Mouse (Mus musculus) hindbrain, embryonic 15.5 days (tissue): ENCODE data around the gene Rassf2. TPM values are rescaled to one million over a fixed set of nuclear protein-coding genes. Genes with fewer than 3 reads are reported as not detected.

Experiments
- ATAC-seq: fragments of 200-750 bp; cut with Nextera tagmentation; 2 replicates; pipeline ENCODE4 v1.8.0; 2017; ENCODE audit warnings: low read depth, moderate number of reproducible peaks, moderate TSS enrichment; ENCODE audit not compliant: low FRiP score
- H3K27ac ChIP-seq: fragments of 300-500 bp; sonication (generic); replicated peaks from 2 replicates; pipeline ENCODE4 v1.5.1; 2015; ENCODE audit warnings: mild to moderate bottlenecking, inconsistent platforms
- H3K27me3 ChIP-seq: fragments of 300-500 bp; sonication (generic); 2 replicates; pipeline ENCODE4 v1.6.1; 2015; ENCODE audit warnings: control low read depth, inconsistent platforms
- H3K36me3 ChIP-seq: fragments of 300-500 bp; sonication (generic); 2 replicates; pipeline ENCODE4 v1.6.1; 2015; ENCODE audit warnings: control low read depth, inconsistent platforms
- H3K4me1 ChIP-seq: fragments of 300-500 bp; sonication (generic); replicated peaks from 2 replicates; pipeline ENCODE4 v1.6.1; 2015; ENCODE audit warnings: control low read depth, inconsistent platforms
- H3K4me2 ChIP-seq: fragments of 300-500 bp; sonication (generic); 2 replicates; pipeline ENCODE4 v1.6.1; 2015; ENCODE audit warnings: moderate library complexity, mild to moderate bottlenecking, inconsistent platforms
- H3K4me3 ChIP-seq: fragments of 300-500 bp; sonication (generic); 2 replicates; pipeline ENCODE4 v1.5.1; 2015; ENCODE audit warnings: mild to moderate bottlenecking, inconsistent platforms
- H3K9ac ChIP-seq: fragments of 300-500 bp; sonication (generic); 2 replicates; pipeline ENCODE4 v1.6.1; 2015; ENCODE audit warnings: inconsistent platforms
- H3K9me3 ChIP-seq: fragments of 300-500 bp; sonication (generic); 2 replicates; pipeline ENCODE4 v1.6.1; 2016; ENCODE audit warnings: control low read depth, inconsistent platforms
- WGBS: fragments of 180-500 bp; shearing (Covaris S2); methylation state at CpG from one replicate; pipeline ENCODE4 v1.1.7; 2015; 5-methylcytosine and 5-hydroxymethylcytosine counted together
- polyA plus RNA-seq: library from polyadenylated mRNA; unstranded; fragments of >200 nt; fragmentation: Nextera tagmentation; extraction: Ambion mirVana; gene quantifications from 2 replicates; pipeline ENCODE4 v1.2.1, GENCODE M21; 2015

Gene Rassf2
- 26.9 and 32.7 TPM in 2 replicates for polyA plus RNA-seq

- peak within 1 kb of the TSS; percentile 87 for H3K4me2 ChIP-seq
- peak within 1 kb of the TSS; percentile 71 for H3K4me3 ChIP-seq
- H3K36me3 ChIP-seq = no peaks in the 10 kb centered on the region
- under 1% methylated on average over 43 of the region's 48 CpGs for WGBS
- H3K9ac ChIP-seq = peak within 1 kb of the TSS; percentile 68
- no peaks in the 10 kb centered on the region for H3K9me3 ChIP-seq
- peak within 1 kb of the TSS; percentile 89 for H3K27ac ChIP-seq
- peak; percentile 94 for ATAC-seq
- peaks cover 37% of the 10 kb centered on the region for H3K4me1 ChIP-seq
- no peaks in the 10 kb centered on the region for H3K27me3 ChIP-seq
Observed at GRCm38 (mm10) chr2:132029646-132030417, at the start of gene Rassf2. Gene Rassf2 (minus strand): TSS chr2:132030258.

- H3K9ac ChIP-seq = no peak overlapping the region
- no peak overlapping the region for H3K27ac ChIP-seq
- no peaks in the 10 kb centered on the region for H3K4me1 ChIP-seq
- 81% methylated on average over 5 of the region's 5 CpGs for WGBS
- no peak for ATAC-seq
- no peaks in the 10 kb centered on the region for H3K27me3 ChIP-seq
- no peaks in the 10 kb centered on the region for H3K9me3 ChIP-seq
- peaks cover 23% of the 10 kb centered on the region for H3K36me3 ChIP-seq
- no peak overlapping the region for H3K4me3 ChIP-seq
- no peak overlapping the region for H3K4me2 ChIP-seq
Observed at GRCm38 (mm10) chr2:132079139-132079538, 49.1 kb upstream of the Rassf2 start.

GRCm38 (mm10) chr2:132073052-132073451, 43.0 kb upstream of the Rassf2 start:
- no peaks in the 10 kb centered on the region for H3K27me3 ChIP-seq
- H3K9me3 ChIP-seq = no peaks in the 10 kb centered on the region
- no peak for ATAC-seq
- no peak overlapping the region for H3K9ac ChIP-seq
- no peaks in the 10 kb centered on the region for H3K4me1 ChIP-seq
- H3K36me3 ChIP-seq = peaks cover 58% of the 10 kb centered on the region
- H3K4me3 ChIP-seq = no peak overlapping the region
- H3K27ac ChIP-seq = no peak overlapping the region
- no peak overlapping the region for H3K4me2 ChIP-seq
- WGBS = 81% methylated on average over 3 of the region's 3 CpGs

GRCm38 (mm10) chr2:132069985-132070735, 40.1 kb upstream of the Rassf2 start:
- no peaks in the 10 kb centered on the region for H3K4me1 ChIP-seq
- no peak for ATAC-seq
- H3K36me3 ChIP-seq = peaks cover 60% of the 10 kb centered on the region
- H3K9ac ChIP-seq = no peak overlapping the region
- no peak overlapping the region for H3K4me2 ChIP-seq
- H3K27ac ChIP-seq = no peak overlapping the region
- no peak overlapping the region for H3K4me3 ChIP-seq
- no peaks in the 10 kb centered on the region for H3K9me3 ChIP-seq
- WGBS = 94% methylated on average over 10 of the region's 10 CpGs
- H3K27me3 ChIP-seq = no peaks in the 10 kb centered on the region

GRCm38 (mm10) chr2:132064185-132064831, 34.2 kb upstream of the Rassf2 start:
- 82% methylated on average over 11 of the region's 11 CpGs for WGBS
- ATAC-seq = no peak
- Histone ChIP-seq H3K4me3 (no peak overlapping the region), H3K27me3 (no peaks in the 10 kb centered on the region), H3K27ac (no peak overlapping the region), H3K4me1 (no peaks in the 10 kb centered on the region), H3K36me3 (peaks cover 38% of the 10 kb centered on the region), H3K4me2 (no peak overlapping the region), H3K9ac (no peak overlapping the region), H3K9me3 (no peaks in the 10 kb centered on the region)

GRCm38 (mm10) chr2:132063776-132064175, 33.7 kb upstream of the Rassf2 start:
- H3K9me3 ChIP-seq = no peaks in the 10 kb centered on the region
- no peak overlapping the region for H3K9ac ChIP-seq
- H3K27me3 ChIP-seq = no peaks in the 10 kb centered on the region
- no peaks in the 10 kb centered on the region for H3K4me1 ChIP-seq
- no peak overlapping the region for H3K4me2 ChIP-seq
- no peak for ATAC-seq
- peaks cover 36% of the 10 kb centered on the region for H3K36me3 ChIP-seq
- no peak overlapping the region for H3K4me3 ChIP-seq
- WGBS = 87% methylated on average over 3 of the region's 3 CpGs
- no peak overlapping the region for H3K27ac ChIP-seq

GRCm38 (mm10) chr2:132061884-132062283, 31.8 kb upstream of the Rassf2 start:
- H3K9me3 ChIP-seq = no peaks in the 10 kb centered on the region
- H3K9ac ChIP-seq = no peak overlapping the region
- no peak overlapping the region for H3K4me2 ChIP-seq
- WGBS = 93% methylated on average over 11 of the region's 11 CpGs
- H3K4me1 ChIP-seq = no peaks in the 10 kb centered on the region
- no peak overlapping the region for H3K27ac ChIP-seq
- no peaks in the 10 kb centered on the region for H3K27me3 ChIP-seq
- H3K36me3 ChIP-seq = peaks cover 50% of the 10 kb centered on the region
- ATAC-seq = no peak
- H3K4me3 ChIP-seq = no peak overlapping the region

- Histone ChIP-seq H3K9ac (no peak overlapping the region), H3K4me3 (no peak overlapping the region), H3K27me3 (no peaks in the 10 kb centered on the region), H3K4me1 (no peaks in the 10 kb centered on the region), H3K27ac (no peak overlapping the region), H3K9me3 (no peaks in the 10 kb centered on the region), H3K4me2 (no peak overlapping the region), H3K36me3 (peaks cover 55% of the 10 kb centered on the region)
- WGBS = 88% methylated on average over 8 of the region's 8 CpGs
- no peak for ATAC-seq
Observed at GRCm38 (mm10) chr2:132059919-132060318, 29.9 kb upstream of the Rassf2 start.

- H3K9ac ChIP-seq = no peak overlapping the region
- no peak overlapping the region for H3K27ac ChIP-seq
- H3K4me2 ChIP-seq = no peak overlapping the region
- no peak for ATAC-seq
- 88% methylated on average over 8 of the region's 8 CpGs for WGBS
- no peaks in the 10 kb centered on the region for H3K9me3 ChIP-seq
- H3K4me1 ChIP-seq = no peaks in the 10 kb centered on the region
- H3K4me3 ChIP-seq = no peak overlapping the region
- H3K27me3 ChIP-seq = no peaks in the 10 kb centered on the region
- peaks cover 43% of the 10 kb centered on the region for H3K36me3 ChIP-seq
Observed at GRCm38 (mm10) chr2:132055349-132055753, 25.3 kb upstream of the Rassf2 start.

- WGBS = 94% methylated on average over 4 of the region's 4 CpGs
- no peaks in the 10 kb centered on the region for H3K4me1 ChIP-seq
- no peak for ATAC-seq
- no peak overlapping the region for H3K27ac ChIP-seq
- no peaks in the 10 kb centered on the region for H3K27me3 ChIP-seq
- no peaks in the 10 kb centered on the region for H3K9me3 ChIP-seq
- peaks cover 39% of the 10 kb centered on the region for H3K36me3 ChIP-seq
- H3K4me2 ChIP-seq = no peak overlapping the region
- H3K4me3 ChIP-seq = no peak overlapping the region
- no peak overlapping the region for H3K9ac ChIP-seq
Observed at GRCm38 (mm10) chr2:132053824-132054223, 23.8 kb upstream of the Rassf2 start.

GRCm38 (mm10) chr2:132051798-132052197, 21.7 kb upstream of the Rassf2 start:
- no peaks in the 10 kb centered on the region for H3K27me3 ChIP-seq
- H3K27ac ChIP-seq = no peak overlapping the region
- no peak for ATAC-seq
- H3K4me1 ChIP-seq = no peaks in the 10 kb centered on the region
- no peak overlapping the region for H3K9ac ChIP-seq
- no peak overlapping the region for H3K4me3 ChIP-seq
- H3K36me3 ChIP-seq = peaks cover 23% of the 10 kb centered on the region
- no peaks in the 10 kb centered on the region for H3K9me3 ChIP-seq
- no peak overlapping the region for H3K4me2 ChIP-seq
- 84% methylated on average over 5 of the region's 5 CpGs for WGBS

GRCm38 (mm10) chr2:132049921-132050320, 19.9 kb upstream of the Rassf2 start:
- peaks cover 2% of the 10 kb centered on the region; the same call in 1 of the 2 replicates for H3K4me1 ChIP-seq
- H3K9me3 ChIP-seq = no peaks in the 10 kb centered on the region
- WGBS = 64% methylated on average over 3 of the region's 3 CpGs
- no peak overlapping the region for H3K4me3 ChIP-seq
- no peak overlapping the region for H3K9ac ChIP-seq
- H3K27me3 ChIP-seq = no peaks in the 10 kb centered on the region
- H3K36me3 ChIP-seq = peaks cover 5% of the 10 kb centered on the region; the same call in 1 of the 2 replicates
- H3K27ac ChIP-seq = no peak overlapping the region
- ATAC-seq = no peak
- H3K4me2 ChIP-seq = no peak overlapping the region
